Mouse (Mus musculus) forebrain, embryonic 13.5 days (tissue): Measurements from ENCODE around the gene D8Ertd738e. TPM values are rescaled to one million over a fixed set of nuclear protein-coding genes. Genes with fewer than 3 reads are reported as not detected.
A peak's percentile ranks its signal among the peaks of the same experiment; 100 is the strongest.

Experiments
- ATAC-seq: fragments of 200-750 bp; cut with Nextera tagmentation; 2 replicates; pipeline ENCODE4 v1.8.0; 2017
- H3K27ac ChIP-seq: fragments of 300-500 bp; sonication (generic); 2 replicates; pipeline ENCODE4 v1.5.1; 2015; ENCODE audit warnings: inconsistent platforms, mild to moderate bottlenecking, moderate library complexity
- H3K27me3 ChIP-seq: fragments of 300-500 bp; sonication (generic); 2 replicates; pipeline ENCODE4 v1.6.1; 2015; ENCODE audit warnings: mild to moderate bottlenecking, inconsistent platforms
- H3K36me3 ChIP-seq: fragments of 300-500 bp; sonication (generic); 2 replicates; pipeline ENCODE4 v1.6.1; 2015; ENCODE audit warnings: mild to moderate bottlenecking, inconsistent platforms; ENCODE audit not compliant: poor library complexity, severe bottlenecking
- H3K4me1 ChIP-seq: fragments of 300-500 bp; sonication (generic); 2 replicates; pipeline ENCODE4 v1.6.1; 2015; ENCODE audit warnings: inconsistent platforms
- H3K4me2 ChIP-seq: fragments of 300-500 bp; sonication (generic); 2 replicates; pipeline ENCODE4 v1.6.1; 2015; ENCODE audit warnings: inconsistent platforms, mild to moderate bottlenecking, moderate library complexity
- H3K4me3 ChIP-seq: fragments of 300-500 bp; sonication (generic); 2 replicates; pipeline ENCODE4 v1.5.1; 2015; ENCODE audit warnings: mild to moderate bottlenecking, inconsistent platforms
- H3K9ac ChIP-seq: fragments of 300-500 bp; sonication (generic); 2 replicates; pipeline ENCODE4 v1.6.1; 2015; ENCODE audit warnings: mild to moderate bottlenecking, inconsistent platforms
- H3K9me3 ChIP-seq: fragments of 300-500 bp; sonication (generic); replicated peaks from 2 replicates; pipeline ENCODE4 v1.6.1; 2016; ENCODE audit warnings: inconsistent platforms
- WGBS: fragments of 180-500 bp; shearing (Covaris S2); methylation state at CpG from one replicate; pipeline ENCODE4 v1.1.7; 2015; 5-methylcytosine and 5-hydroxymethylcytosine counted together
- polyA plus RNA-seq: library from polyadenylated mRNA; unstranded; fragments of >200 nt; fragmentation: Nextera tagmentation; extraction: Ambion mirVana; gene quantifications from 2 replicates; pipeline ENCODE4 v1.2.1, GENCODE M21; 2015

Gene D8Ertd738e
- polyA plus RNA-seq, 1 experiment from 2014 or later, result 310 TPM

DNA sequence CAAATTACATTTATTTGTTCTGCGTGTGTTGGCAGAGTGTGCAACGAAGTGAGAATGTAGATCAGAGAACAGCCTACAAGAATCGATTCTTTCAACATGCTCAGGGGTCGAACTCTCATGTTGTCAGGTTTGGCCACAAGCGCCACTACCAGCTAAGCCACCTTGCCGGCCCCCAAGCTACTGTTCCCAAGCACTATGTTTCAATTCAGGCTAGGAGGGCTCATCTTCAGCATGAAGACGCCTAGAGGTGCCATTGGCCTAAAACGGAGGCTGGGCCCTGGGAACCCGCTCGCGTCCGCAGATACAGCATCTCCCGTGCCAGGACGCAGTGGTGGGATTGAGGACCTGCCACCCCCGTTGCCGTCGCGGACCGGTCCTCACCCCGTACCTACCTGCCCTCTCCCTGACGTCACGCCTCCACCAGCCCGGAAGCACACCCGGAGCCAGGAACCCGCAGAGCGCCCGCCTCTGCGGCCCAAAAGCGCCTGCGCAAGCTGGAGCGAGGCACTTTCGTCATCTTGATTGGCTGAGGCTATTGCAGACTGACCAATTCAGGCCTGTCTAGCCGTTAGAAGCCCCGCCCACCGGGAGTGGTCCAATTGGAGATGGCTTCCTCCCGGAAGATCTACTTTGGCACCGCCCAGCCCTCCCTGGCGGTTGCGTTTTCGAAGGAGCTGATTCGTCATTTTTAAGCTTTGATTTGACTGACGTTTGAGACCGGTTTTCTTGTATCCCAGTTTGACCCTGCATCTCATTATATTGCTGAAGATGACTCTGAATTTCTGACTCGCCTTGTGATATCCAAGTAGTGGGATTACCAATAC lies 20.6 kb upstream of the D8Ertd738e start, which contains the start of gene Ccdc130:
Gene Ccdc130 (minus strand): TSS at position 431 of the 824 bp plus-strand sequence.
- Histone ChIP-seq H3K9ac (peak within 1 kb of the TSS; percentile 87), H3K4me3 (peak within 1 kb of the TSS; percentile 83), H3K27me3 (peaks cover 5% of the 10 kb centered on the region; the same call in 1 of the 2 replicates), H3K27ac (peak within 1 kb of the TSS; percentile 64), H3K36me3 (peaks cover 23% of the 10 kb centered on the region), H3K9me3 (no peaks in the 10 kb centered on the region), H3K4me1 (peaks cover 16% of the 10 kb centered on the region), H3K4me2 (peak within 1 kb of the TSS; percentile 92)
- under 1% methylated on average over 44 of the region's 44 CpGs for WGBS
- peak; percentile 99 for ATAC-seq

DNA sequence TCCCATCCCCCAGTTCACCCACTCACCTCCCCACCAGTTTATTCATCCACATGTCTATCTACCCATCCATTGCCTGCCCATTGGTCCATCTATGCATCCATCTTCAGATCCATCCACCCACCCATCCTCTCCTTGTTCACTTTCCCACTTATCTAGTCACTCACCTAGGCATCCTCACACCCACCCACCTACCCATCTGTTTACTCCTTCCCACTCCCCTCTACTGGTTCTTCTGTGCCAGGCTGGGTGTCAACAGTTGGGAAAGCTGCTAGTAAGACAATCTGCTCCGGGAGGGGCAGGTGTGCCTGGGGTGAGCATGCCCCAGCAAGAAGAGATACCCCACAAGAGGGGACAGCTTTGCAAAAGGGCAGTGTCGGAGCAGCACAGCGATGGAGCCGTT lies 11.6 kb upstream of the D8Ertd738e start:
- no peak overlapping the region for H3K9ac ChIP-seq
- H3K4me3 ChIP-seq, result no peak overlapping the region
- ATAC-seq, result no peak
- 93% methylated on average over 4 of the region's 4 CpGs for WGBS
- no peak overlapping the region for H3K27ac ChIP-seq
- H3K36me3 ChIP-seq, result peaks cover 81% of the 10 kb centered on the region
- H3K27me3 ChIP-seq, result no peaks in the 10 kb centered on the region
- H3K4me1 ChIP-seq, result peaks cover 14% of the 10 kb centered on the region
- H3K9me3 ChIP-seq, result no peaks in the 10 kb centered on the region
- no peak overlapping the region for H3K4me2 ChIP-seq

DNA sequence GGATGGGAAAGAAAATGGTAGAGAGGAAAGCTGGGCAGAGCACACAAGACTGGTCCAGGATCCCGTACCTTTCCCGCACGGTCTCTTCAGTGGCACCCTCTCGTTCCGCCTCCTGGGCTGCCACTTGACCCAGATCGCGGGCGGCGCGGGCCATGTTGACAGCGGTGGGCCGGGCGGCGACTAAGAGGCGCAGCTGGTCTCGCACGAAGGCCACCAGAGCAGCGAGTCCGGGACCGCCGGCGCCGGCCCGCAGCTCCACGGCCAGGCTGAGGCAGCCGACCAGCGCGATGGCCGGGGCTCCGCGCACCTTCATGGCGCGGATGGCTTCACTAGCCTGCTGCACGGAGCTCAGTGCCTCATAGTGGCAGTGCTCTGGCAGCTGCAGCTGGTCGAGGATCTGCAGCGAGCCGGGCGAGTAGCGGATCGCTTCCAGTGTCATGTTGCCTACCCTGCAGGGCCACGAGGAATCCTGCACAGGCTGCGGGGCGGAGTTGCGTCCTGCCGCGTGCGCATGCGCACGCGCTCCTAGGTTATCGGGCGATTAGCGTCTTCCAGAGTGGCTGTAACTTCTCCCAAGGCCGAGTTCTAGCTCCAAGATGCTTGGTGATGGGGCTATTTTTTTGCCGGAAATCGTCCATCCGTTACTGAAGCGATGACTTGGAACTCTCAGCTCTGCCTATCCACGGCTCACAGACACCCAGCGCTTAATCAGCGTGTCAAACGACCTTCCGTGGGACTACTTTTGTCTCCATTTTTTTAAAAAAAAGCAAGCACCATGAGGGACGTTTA lies 7.5 kb upstream of the D8Ertd738e start, which contains the start of gene Mri1:
Gene Mri1 (minus strand): TSS at position 505 of the 789 bp plus-strand sequence.
- peak within 1 kb of the TSS; percentile 81 for H3K4me3 ChIP-seq
- H3K9ac ChIP-seq, result peak within 1 kb of the TSS; percentile 89
- peak; percentile 93 for ATAC-seq
- peaks cover 18% of the 10 kb centered on the region for H3K4me1 ChIP-seq
- WGBS, result under 1% methylated on average over 64 of the region's 64 CpGs
- H3K9me3 ChIP-seq, result no peaks in the 10 kb centered on the region
- no peaks in the 10 kb centered on the region for H3K27me3 ChIP-seq
- H3K27ac ChIP-seq, result peak within 1 kb of the TSS; percentile 92
- H3K36me3 ChIP-seq, result peaks cover 74% of the 10 kb centered on the region
- peak within 1 kb of the TSS; percentile 97 for H3K4me2 ChIP-seq

DNA sequence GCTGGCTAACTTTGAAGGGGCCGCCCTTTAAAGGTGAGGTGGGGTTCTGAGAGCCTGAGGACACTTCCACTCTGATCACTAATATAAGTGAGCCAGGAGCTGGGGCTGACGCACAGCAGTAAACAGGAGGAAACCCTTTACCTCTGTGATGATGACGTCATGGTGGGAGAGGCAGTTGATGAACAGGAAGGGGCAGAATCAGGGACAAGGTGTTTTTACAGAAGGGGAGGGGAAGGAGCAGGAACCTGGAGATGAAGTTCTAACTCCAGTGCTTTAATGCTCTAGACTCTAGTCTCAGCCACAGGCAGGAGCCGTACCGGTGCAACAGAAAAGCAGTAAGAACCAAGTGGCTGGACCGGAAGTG lies 6.9 kb upstream of the D8Ertd738e start:
- WGBS, result 11% methylated on average over 6 of the region's 6 CpGs
- Histone ChIP-seq H3K4me3 (peak overlapping the region; percentile 81), H3K27ac (peak overlapping the region; percentile 92), H3K4me2 (peak overlapping the region; percentile 97), H3K27me3 (no peaks in the 10 kb centered on the region), H3K4me1 (peaks cover 18% of the 10 kb centered on the region), H3K36me3 (peaks cover 74% of the 10 kb centered on the region), H3K9ac (peak overlapping the region; percentile 89), H3K9me3 (no peaks in the 10 kb centered on the region)
- no peak; the same call in none of the 2 replicates for ATAC-seq

DNA sequence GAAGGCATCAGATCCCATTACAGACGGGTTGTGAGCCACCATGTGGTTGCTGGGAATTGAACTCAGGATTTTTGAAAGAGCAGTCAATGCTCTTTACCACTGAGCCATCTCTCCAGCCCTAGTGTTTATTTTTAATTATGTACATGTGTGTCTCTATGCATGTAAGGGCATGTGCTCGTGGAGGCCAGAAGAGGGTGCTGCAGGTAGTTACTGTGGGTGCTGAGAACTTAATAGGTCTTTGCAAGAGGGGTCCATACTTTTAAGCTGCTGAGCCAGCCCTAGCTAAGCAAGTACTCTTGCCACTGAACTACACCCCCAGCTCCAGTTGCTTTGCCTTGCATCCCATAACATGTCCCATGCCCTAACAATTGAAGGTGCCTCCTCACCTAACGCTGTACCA lies 6.3 kb upstream of the D8Ertd738e start:
- ATAC-seq, result no peak
- peak overlapping the region; percentile 81 for H3K4me3 ChIP-seq
- H3K27me3 ChIP-seq, result no peaks in the 10 kb centered on the region
- H3K36me3 ChIP-seq, result peaks cover 74% of the 10 kb centered on the region
- H3K27ac ChIP-seq, result no peak overlapping the region
- H3K4me1 ChIP-seq, result peaks cover 18% of the 10 kb centered on the region
- no peaks in the 10 kb centered on the region for H3K9me3 ChIP-seq
- H3K9ac ChIP-seq, result peak overlapping the region; percentile 89
- peak overlapping the region; percentile 97 for H3K4me2 ChIP-seq
- 74% methylated on average over 3 of the region's 3 CpGs for WGBS

DNA sequence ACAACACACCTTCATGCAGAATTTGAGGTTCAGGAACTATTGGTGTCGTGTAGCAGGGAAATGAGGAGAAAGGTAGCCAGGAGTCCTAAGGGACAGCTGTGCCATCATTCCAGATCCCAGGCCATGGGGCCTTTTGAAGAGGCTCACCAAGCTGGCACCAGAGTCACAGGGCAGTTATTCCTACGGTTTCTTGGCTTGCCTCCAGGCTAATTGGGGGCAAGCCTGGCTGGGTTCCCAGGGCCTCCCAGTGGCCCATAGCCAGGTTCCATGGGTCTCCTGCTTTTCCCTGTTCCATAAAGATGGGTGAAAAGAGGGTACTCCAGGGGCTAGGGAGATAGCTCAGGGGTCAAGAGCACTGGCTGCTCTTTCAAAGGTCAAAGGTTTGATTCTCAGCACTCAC lies 7.7 kb downstream of the D8Ertd738e start:
- Histone ChIP-seq H3K4me1 (peaks cover 20% of the 10 kb centered on the region), H3K27ac (no peak overlapping the region), H3K4me2 (no peak overlapping the region), H3K36me3 (peaks cover 35% of the 10 kb centered on the region), H3K9me3 (no peaks in the 10 kb centered on the region), H3K27me3 (no peaks in the 10 kb centered on the region), H3K4me3 (no peak overlapping the region), H3K9ac (no peak overlapping the region)
- no peak for ATAC-seq
- 60% methylated on average over 2 of the region's 2 CpGs for WGBS

DNA sequence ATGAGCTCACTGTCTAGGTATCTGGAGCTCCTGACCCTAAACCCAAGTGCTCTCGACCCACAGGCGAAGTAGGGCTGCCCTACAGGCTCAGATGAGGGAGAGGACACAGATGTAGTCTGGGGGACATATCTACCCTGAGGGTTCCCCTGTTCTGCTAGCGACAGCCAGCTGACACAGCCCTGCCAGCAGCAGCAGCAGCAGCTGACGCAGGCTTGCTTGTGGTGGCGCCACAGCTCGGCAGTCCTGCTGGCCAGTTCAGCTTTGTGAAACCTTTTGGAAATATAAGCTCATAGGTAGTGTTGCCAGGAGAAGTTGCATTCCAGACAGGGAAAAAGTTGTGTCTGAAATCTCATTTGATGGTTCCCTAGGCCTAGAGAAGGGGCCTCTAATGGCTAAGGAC lies 8.4 kb downstream of the D8Ertd738e start:
- Histone ChIP-seq H3K27me3 (no peaks in the 10 kb centered on the region), H3K36me3 (peaks cover 28% of the 10 kb centered on the region), H3K9ac (no peak overlapping the region), H3K4me1 (peaks cover 20% of the 10 kb centered on the region), H3K9me3 (no peaks in the 10 kb centered on the region), H3K4me3 (no peak overlapping the region), H3K4me2 (no peak overlapping the region), H3K27ac (no peak overlapping the region)
- WGBS, result 53% methylated on average over 6 of the region's 6 CpGs
- ATAC-seq, result no peak

DNA sequence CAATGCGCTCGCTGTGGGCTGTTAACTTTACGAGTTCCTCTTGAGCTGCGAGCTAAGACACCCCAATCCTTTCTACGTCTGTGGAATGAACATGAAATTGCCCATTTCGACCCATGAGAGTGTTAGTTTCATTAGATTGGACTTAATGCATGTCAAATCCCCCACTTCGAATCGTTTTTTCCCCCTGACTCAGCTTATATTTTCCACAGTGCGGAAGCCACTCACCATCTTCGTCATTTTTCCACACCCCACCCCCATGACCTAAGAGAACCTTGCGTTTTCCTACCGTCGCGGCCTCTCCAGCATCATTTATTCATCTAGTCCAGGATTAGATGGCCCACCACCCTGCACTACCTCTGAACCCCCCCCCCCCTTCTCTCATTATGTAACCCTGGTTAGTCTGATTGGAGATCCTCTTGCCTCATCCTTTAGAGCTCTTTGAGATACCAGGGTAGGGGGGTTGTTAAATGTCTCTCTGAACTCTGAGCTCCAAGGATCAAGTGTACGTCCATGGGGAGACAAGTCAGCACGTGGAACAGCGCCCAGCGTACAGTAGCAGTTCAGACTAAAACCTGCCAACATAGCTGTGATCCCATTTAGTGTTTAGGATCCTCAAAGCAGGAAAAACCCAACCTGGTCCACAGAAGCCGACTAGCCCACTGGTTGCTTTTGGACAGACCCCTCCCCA lies 11.8 kb downstream of the D8Ertd738e start:
- ATAC-seq, result 0 out of 2 replicates have a peak, but pooled peaks have one; percentile 2
- H3K27me3 ChIP-seq, result no peaks in the 10 kb centered on the region
- H3K9ac ChIP-seq, result peak overlapping the region; percentile 73
- peak overlapping the region; percentile 75 for H3K27ac ChIP-seq
- H3K4me1 ChIP-seq, result peaks cover 52% of the 10 kb centered on the region
- H3K9me3 ChIP-seq, result no peaks in the 10 kb centered on the region
- WGBS, result 18% methylated on average over 19 of the region's 19 CpGs
- H3K4me3 ChIP-seq, result peak overlapping the region; percentile 71
- peaks cover 26% of the 10 kb centered on the region for H3K36me3 ChIP-seq
- H3K4me2 ChIP-seq, result peak overlapping the region; percentile 68

DNA sequence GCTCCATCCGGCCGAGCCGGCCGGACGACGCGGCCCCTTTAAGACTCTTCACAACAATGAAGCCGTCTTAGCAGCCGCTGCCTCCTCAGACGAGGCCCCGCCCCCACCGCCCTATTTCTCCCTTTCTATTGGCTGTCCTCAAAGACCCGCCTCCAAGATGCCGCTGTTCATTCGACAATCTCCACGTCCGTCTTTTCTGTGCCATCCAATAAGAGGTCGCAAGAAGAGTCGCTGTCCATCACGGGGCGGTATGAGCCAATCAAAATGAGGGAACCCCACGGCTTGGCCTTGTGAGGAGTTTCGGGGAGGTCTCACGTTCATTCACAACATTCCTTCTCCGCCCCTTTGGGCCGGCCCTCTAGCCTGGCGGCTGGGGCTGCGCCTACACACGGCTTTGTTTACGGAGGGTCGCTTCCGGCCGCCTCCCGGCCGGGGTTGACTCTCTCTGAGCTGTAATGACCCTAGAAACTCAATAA lies 12.5 kb downstream of the D8Ertd738e start, which contains the start of gene Zswim4:
Gene Zswim4 (minus strand): TSS at position 58 of the 476 bp plus-strand sequence.
- Histone ChIP-seq H3K27me3 (no peaks in the 10 kb centered on the region), H3K4me1 (peaks cover 54% of the 10 kb centered on the region), H3K4me2 (peak within 1 kb of the TSS; percentile 78), H3K9ac (peak within 1 kb of the TSS; percentile 92), H3K4me3 (peak within 1 kb of the TSS; percentile 71), H3K27ac (peak within 1 kb of the TSS; percentile 75), H3K36me3 (peaks cover 30% of the 10 kb centered on the region), H3K9me3 (no peaks in the 10 kb centered on the region)
- ATAC-seq, result peak; percentile 99
- 0% methylated on average over 35 of the region's 35 CpGs for WGBS

DNA sequence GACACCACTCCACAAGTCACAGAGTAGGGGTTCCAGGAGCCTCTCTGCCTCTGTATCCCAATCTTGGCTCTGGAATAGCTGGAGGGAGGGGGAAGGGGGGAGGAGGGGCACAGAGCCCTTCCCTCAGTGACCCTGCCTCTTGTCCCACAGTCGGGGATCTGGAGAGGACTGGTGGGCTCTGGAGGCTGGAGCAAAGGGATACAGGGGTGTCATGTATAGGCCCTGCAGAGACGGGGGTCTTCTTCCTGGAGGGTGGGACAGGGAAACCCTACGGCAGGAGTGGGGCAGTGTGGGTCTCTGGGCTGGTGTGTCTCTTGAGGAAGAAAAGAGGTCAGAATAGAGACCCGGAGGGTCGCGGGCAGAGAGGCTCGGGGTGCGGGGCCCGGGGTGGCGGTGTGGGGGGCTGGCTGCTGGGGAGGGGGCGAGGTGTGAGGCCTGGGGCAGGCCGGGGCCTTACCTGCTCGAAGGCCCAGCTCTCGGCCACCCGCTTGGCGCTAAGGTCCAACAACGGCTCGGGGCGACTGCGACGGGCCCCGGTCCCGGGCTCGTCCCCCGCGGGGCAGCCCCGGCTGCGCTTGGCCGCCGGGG lies 13.0 kb downstream of the D8Ertd738e start:
- WGBS, result 2% methylated on average over 26 of the region's 30 CpGs
- H3K4me2 ChIP-seq, result peak overlapping the region; percentile 78
- H3K36me3 ChIP-seq, result peaks cover 35% of the 10 kb centered on the region
- H3K27ac ChIP-seq, result peak overlapping the region; percentile 20
- peak overlapping the region; percentile 92 for H3K9ac ChIP-seq
- H3K4me1 ChIP-seq, result peaks cover 48% of the 10 kb centered on the region
- peak; percentile 17 for ATAC-seq
- no peaks in the 10 kb centered on the region for H3K9me3 ChIP-seq
- no peaks in the 10 kb centered on the region for H3K27me3 ChIP-seq
- H3K4me3 ChIP-seq, result peak overlapping the region; percentile 71

DNA sequence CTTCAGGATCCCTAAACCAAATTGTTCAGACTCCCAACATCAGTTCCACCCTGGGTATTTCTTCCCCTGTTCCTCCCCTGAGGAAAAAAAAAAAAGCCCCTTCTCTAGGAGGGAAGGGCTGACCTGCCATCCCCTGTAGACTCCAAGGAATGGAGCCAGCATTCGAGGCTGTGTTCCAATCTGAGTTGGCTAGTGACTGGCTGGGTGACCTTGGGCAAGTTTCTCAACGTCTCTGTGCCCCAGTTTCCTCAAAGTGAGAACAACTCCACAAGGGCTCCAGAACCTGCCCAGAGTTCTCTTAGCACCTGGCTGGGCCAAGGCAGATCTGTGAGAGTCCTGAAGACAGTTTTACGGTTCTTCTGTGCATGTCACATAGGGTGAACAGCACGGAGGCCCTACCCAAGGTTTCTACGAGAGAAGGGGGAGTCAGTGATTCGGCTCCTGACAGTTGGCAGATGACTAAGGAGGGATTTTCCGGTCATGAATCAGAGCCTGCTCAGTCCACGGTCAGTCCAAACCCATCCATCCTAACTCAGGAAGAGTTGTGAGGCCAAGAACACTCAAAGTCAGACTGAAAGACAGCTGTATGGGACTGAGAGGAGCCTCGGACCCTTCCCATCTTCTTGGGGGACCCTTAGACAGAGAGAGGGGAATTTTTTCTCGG lies 13.6 kb downstream of the D8Ertd738e start:
- Histone ChIP-seq H3K27ac (peak overlapping the region; percentile 20; the same call in 1 of the 2 replicates), H3K4me3 (peak overlapping the region; percentile 71), H3K9me3 (no peaks in the 10 kb centered on the region), H3K36me3 (peaks cover 41% of the 10 kb centered on the region), H3K9ac (peak overlapping the region; percentile 92), H3K4me2 (peak overlapping the region; percentile 78), H3K27me3 (no peaks in the 10 kb centered on the region), H3K4me1 (peaks cover 44% of the 10 kb centered on the region)
- no peak for ATAC-seq
- 38% methylated on average over 10 of the region's 10 CpGs for WGBS
